Mouse (Mus musculus): ENCODE results near the gene Shc3.

The Shc3 gene

GRCm38 (mm10) chr13:51384899-51385298, 184.3 kb downstream of the Shc3 start:
- in situ Hi-C loops (cut with MseI, MboI): no loop called here

- in situ Hi-C loops (cut with MseI, MboI): no loop called here
These were observed 187.7 kb downstream of the Shc3 start for GRCm38 (mm10) chr13:51381498-51381897.
